13 mouse cellular contexts compared by ENCODE assay signal in the genomic region with DNA sequence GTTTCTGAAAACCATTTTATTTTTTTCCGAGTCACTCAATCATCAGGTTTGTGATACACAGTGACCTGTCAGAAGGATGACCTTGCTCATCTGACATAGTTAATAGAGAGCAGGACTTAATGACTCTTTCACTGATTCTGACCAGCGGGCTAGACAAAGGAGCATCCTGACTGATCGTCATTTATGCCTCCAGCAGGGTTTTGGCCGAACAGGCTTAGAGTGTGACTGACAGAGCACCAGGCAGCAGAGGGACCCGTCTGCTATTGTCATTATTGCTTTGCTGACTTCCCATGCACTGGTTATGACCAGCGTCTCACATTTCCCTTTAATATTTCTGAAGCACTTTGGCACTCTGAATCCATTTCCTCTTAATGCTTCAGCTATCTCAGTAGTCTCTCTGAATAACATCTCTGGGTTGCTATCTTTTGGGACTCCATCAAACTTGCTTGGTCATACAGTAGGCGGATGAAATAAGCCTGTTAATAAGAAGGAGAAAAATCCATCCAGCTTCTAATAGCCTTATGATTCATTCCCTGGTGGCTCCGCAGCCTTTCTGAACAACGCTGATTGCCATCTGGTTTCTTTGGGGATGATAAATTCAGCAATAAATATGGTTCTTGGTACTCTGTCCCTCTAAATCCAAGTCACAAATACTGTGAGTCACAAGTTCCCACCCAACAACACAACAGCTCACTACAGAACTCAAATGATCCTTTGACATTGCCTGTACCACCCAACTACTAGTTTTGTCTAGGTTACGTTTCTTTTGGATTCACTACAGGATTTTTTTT.
DNase-seq lines count a peak whose midpoint lies in the region.
"Had no signal": no experiment of that assay in that cellular context is flagged by ENCODE, and none has a peak within 500 bp of the region (broad histone marks: within the 10 kb centered on the region; RNA-seq: fewer than 3 reads in every experiment).

No protein-coding gene starts in this region.

- H3K27ac ChIP-seq in heart, embryonic 10.5 days: no peak overlapping the region
- H3K27ac ChIP-seq: forebrain, embryonic 15.5 days; heart, embryonic 15.5 days; neural tube, embryonic 12.5 days had no signal

- no peaks in the 10 kb centered on the region for H3K4me1 ChIP-seq in heart, embryonic 10.5 days
- H3K4me1 ChIP-seq: heart, embryonic 15.5 days; neural tube, embryonic 12.5 days had no signal

- no peaks in the 10 kb centered on the region for H3K27me3 ChIP-seq in heart, embryonic 10.5 days (ENCODE audit: insufficient read depth, poor library complexity, severe bottlenecking)
- H3K27me3 ChIP-seq: forebrain, embryonic 15.5 days; heart, embryonic 15.5 days; neural tube, embryonic 12.5 days had no signal

- H3K36me3 ChIP-seq in heart, embryonic 10.5 days: no peaks in the 10 kb centered on the region
- H3K36me3 ChIP-seq: forebrain, embryonic 15.5 days; heart, embryonic 15.5 days; neural tube, embryonic 12.5 days had no signal

- H3K4me3 ChIP-seq in heart, embryonic 10.5 days: no peak overlapping the region
- H3K4me3 ChIP-seq: forebrain, embryonic 15.5 days; heart, embryonic 15.5 days; neural tube, embryonic 12.5 days had no signal

- WGBS in heart, embryonic 10.5 days: 76% methylated on average over 10 of the region's 10 CpGs

- no peaks in the 10 kb centered on the region for H3K9me3 ChIP-seq in heart, embryonic 10.5 days
- H3K9me3 ChIP-seq: forebrain, embryonic 15.5 days; heart, embryonic 15.5 days; neural tube, embryonic 12.5 days had no signal

- peak; percentile 20 to 31 for DNase-seq in heart, adult 9 months (ENCODE audit: low spot score in 2 of 2)
- no peak for DNase-seq in heart, embryonic 10.5 days (ENCODE audit: low spot score)
- DNase-seq in Muller cell, postnatal 12 days (ENCODE audit: inconsistent ontology term): peak; percentile 4
- DNase-seq in forelimb bud, embryonic 11.5 days (ENCODE audit: low read depth, low spot score): peak; percentile 57
- peak; percentile 4 to 6 for DNase-seq in layer of hippocampus, postnatal 14 days (ENCODE audit: low spot score in 2 of 2)
- no peak for DNase-seq in testis, postnatal 14 days (ENCODE audit: low spot score)
- DNase-seq in adrenal gland, postnatal 10 days: no peak
- DNase-seq in lung, postnatal 14 days: no peak
- DNase-seq: kidney, adult 9 months; lung, postnatal 10 days had no signal

Comparison
In these comparisons a context has a peak if more than half of its experiments do, and no peak if none do; other contexts are left out.
1. DNase-seq: peak in heart, adult 9 months (2 of 2), Muller cell, postnatal 12 days (single experiment), forelimb bud, embryonic 11.5 days (single experiment) and layer of hippocampus, postnatal 14 days (2 of 2); none in heart, embryonic 10.5 days (single experiment), testis, postnatal 14 days (single experiment), adrenal gland, postnatal 10 days (single experiment) and lung, postnatal 14 days (single experiment).